Comparison of ENCODE assay signal across 14 mouse cellular contexts in genomic region chr4:98099433-98099832, GRCm38 (mm10).
A peak's percentile ranks its signal among the peaks of the same experiment; 100 is the strongest.
DNase-seq lines count a peak whose midpoint lies in the region; ATAC-seq and TF ChIP-seq lines count a peak whose summit lies in the region.
"Had no signal": no experiment of that assay in that cellular context is flagged by ENCODE, and none has a peak within 500 bp of the region (broad histone marks: within the 10 kb centered on the region; RNA-seq: fewer than 3 reads in every experiment).

No protein-coding gene starts in this region.

- peaks cover 12% of the 10 kb centered on the region; the same call in 1 of the 2 replicates for H3K36me3 ChIP-seq in embryonic facial prominence, embryonic 13.5 days
- H3K36me3 ChIP-seq in embryonic facial prominence, embryonic 10.5 days (replicated peaks) = no peaks in the 10 kb centered on the region
- H3K36me3 ChIP-seq in hindbrain, embryonic 14.5 days (replicated peaks; ENCODE audit: control insufficient read depth, insufficient read depth) = no peaks in the 10 kb centered on the region
- no peaks in the 10 kb centered on the region for H3K36me3 ChIP-seq in midbrain, postnatal 0 days (ENCODE audit: insufficient read depth, low read length)
- H3K36me3 ChIP-seq: heart, embryonic 10.5 days had no signal

- ATAC-seq in embryonic facial prominence, embryonic 13.5 days (ENCODE audit: insufficient number of reproducible peaks, insufficient read depth, low FRiP score, low TSS enrichment, low read depth) = no peak
- peak; percentile 70 for ATAC-seq in hindbrain, embryonic 14.5 days (ENCODE audit: low FRiP score)
- ATAC-seq in midbrain, postnatal 0 days (ENCODE audit: low FRiP score) = no peak
- ATAC-seq: lung, postnatal 0 days had no signal

- H3K9me3 ChIP-seq in embryonic facial prominence, embryonic 13.5 days = no peaks in the 10 kb centered on the region
- H3K9me3 ChIP-seq in embryonic facial prominence, embryonic 10.5 days = no peaks in the 10 kb centered on the region
- H3K9me3 ChIP-seq in hindbrain, embryonic 14.5 days (ENCODE audit: control insufficient read depth, low read length) = no peaks in the 10 kb centered on the region
- no peaks in the 10 kb centered on the region for H3K9me3 ChIP-seq in midbrain, postnatal 0 days (ENCODE audit: low read length)
- H3K9me3 ChIP-seq: heart, embryonic 10.5 days had no signal

- no peaks in the 10 kb centered on the region for H3K27me3 ChIP-seq in embryonic facial prominence, embryonic 13.5 days
- peaks cover 18% of the 10 kb centered on the region; the same call in 1 of the 2 replicates for H3K27me3 ChIP-seq in embryonic facial prominence, embryonic 10.5 days (replicated peaks; ENCODE audit: low read depth, poor library complexity, severe bottlenecking)
- H3K27me3 ChIP-seq in hindbrain, embryonic 14.5 days (ENCODE audit: control insufficient read depth, insufficient read depth, low read length) = no peaks in the 10 kb centered on the region
- no peaks in the 10 kb centered on the region for H3K27me3 ChIP-seq in midbrain, postnatal 0 days (ENCODE audit: insufficient read depth, low read length)

- H3K27ac ChIP-seq in embryonic facial prominence, embryonic 13.5 days = 0 out of 2 replicates have a peak overlapping the region, but pooled peaks have one; percentile 1
- H3K27ac ChIP-seq in embryonic facial prominence, embryonic 10.5 days (replicated peaks) = no peak overlapping the region
- no peak overlapping the region for H3K27ac ChIP-seq in hindbrain, embryonic 14.5 days
- H3K27ac ChIP-seq in midbrain, postnatal 0 days (ENCODE audit: low read depth, low read length) = no peak overlapping the region

- DNase-seq in embryonic facial prominence, embryonic 10.5 days (ENCODE audit: low spot score) = no peak
- peak; percentile 24 for DNase-seq in brain, embryonic 18.5 days (ENCODE audit: low read depth, low spot score)
- DNase-seq in hindbrain, embryonic 14.5 days (ENCODE audit: low spot score) = peak; percentile 51
- peak; percentile 66 for DNase-seq in midbrain, postnatal 0 days (ENCODE audit: low spot score)
- DNase-seq in B cell, adult 2 months = no peak
- DNase-seq in liver = no peak
- no peak for DNase-seq in testis, postnatal 14 days (ENCODE audit: low spot score)
- DNase-seq: adrenal gland, adult 8-10 months; kidney, postnatal 10 days; layer of hippocampus, postnatal 36 days had no signal

- TF ChIP-seq CTCF in midbrain, postnatal 0 days (IDR thresholded peaks at IDR 0.05) = peak; percentile 31

- H3K4me2 ChIP-seq in embryonic facial prominence, embryonic 13.5 days = no peak overlapping the region
- no peak overlapping the region for H3K4me2 ChIP-seq in hindbrain, embryonic 14.5 days (replicated peaks)
- H3K4me2 ChIP-seq in midbrain, postnatal 0 days (ENCODE audit: low read depth, low read length, poor library complexity, severe bottlenecking) = no peak overlapping the region
- H3K4me2 ChIP-seq: liver, embryonic 11.5 days had no signal

- 62% methylated on average over 5 of the region's 5 CpGs for WGBS in embryonic facial prominence, embryonic 13.5 days
- 83% methylated on average over 5 of the region's 5 CpGs for WGBS in embryonic facial prominence, embryonic 10.5 days
- WGBS in hindbrain, embryonic 14.5 days = 24% methylated on average over 5 of the region's 5 CpGs
- 28% methylated on average over 5 of the region's 5 CpGs for WGBS in midbrain, postnatal 0 days

- H3K4me3 ChIP-seq in embryonic facial prominence, embryonic 13.5 days = no peak overlapping the region
- no peak overlapping the region for H3K4me3 ChIP-seq in embryonic facial prominence, embryonic 10.5 days
- no peak overlapping the region for H3K4me3 ChIP-seq in hindbrain, embryonic 14.5 days (replicated peaks; ENCODE audit: low read length)
- no peak overlapping the region for H3K4me3 ChIP-seq in midbrain, postnatal 0 days (ENCODE audit: low read depth, low read length)
- H3K4me3 ChIP-seq: heart, embryonic 10.5 days had no signal

- peaks cover 44% of the 10 kb centered on the region for H3K4me1 ChIP-seq in embryonic facial prominence, embryonic 13.5 days
- H3K4me1 ChIP-seq in embryonic facial prominence, embryonic 10.5 days = peaks cover 35% of the 10 kb centered on the region
- peaks cover 29% of the 10 kb centered on the region for H3K4me1 ChIP-seq in hindbrain, embryonic 14.5 days (replicated peaks; ENCODE audit: control insufficient read depth, insufficient read depth, low read length)
- H3K4me1 ChIP-seq in midbrain, postnatal 0 days (ENCODE audit: insufficient read depth, low read length) = peaks cover 3% of the 10 kb centered on the region; the same call in 1 of the 2 replicates

- H3K9ac ChIP-seq in embryonic facial prominence, embryonic 13.5 days = no peak overlapping the region
- no peak overlapping the region for H3K9ac ChIP-seq in hindbrain, embryonic 14.5 days
- H3K9ac ChIP-seq in midbrain, postnatal 0 days (replicated peaks; ENCODE audit: low read length, poor library complexity, severe bottlenecking) = no peak overlapping the region

Comparison
In these comparisons a context has a peak if more than half of its experiments do, and no peak if none do; other contexts are left out.
1. DNase-seq: peak in brain, embryonic 18.5 days (single experiment), hindbrain, embryonic 14.5 days (single experiment) and midbrain, postnatal 0 days (single experiment); none in embryonic facial prominence, embryonic 10.5 days (single experiment), B cell, adult 2 months (0 of 2), liver (single experiment) and testis, postnatal 14 days (single experiment).